Mouse (Mus musculus) MEL (cell line): Measurements from ENCODE around the gene Prkag2.

ENCODE experiments used
- MAFK ChIP-seq: IDR thresholded peaks from 2 replicates; pipeline ENCODE4 v1.6.1; 2011; ENCODE audit warnings: low read depth, mild to moderate bottlenecking, low read length, improper control_type of control experiment, borderline replicate concordance
- ZMIZ1 ChIP-seq: IDR thresholded peaks from 2 replicates; pipeline ENCODE4 v1.6.1; 2012; ENCODE audit warnings: low read depth, mild to moderate bottlenecking, inconsistent platforms, low read length, improper control_type of control experiment, moderate library complexity

DNA sequence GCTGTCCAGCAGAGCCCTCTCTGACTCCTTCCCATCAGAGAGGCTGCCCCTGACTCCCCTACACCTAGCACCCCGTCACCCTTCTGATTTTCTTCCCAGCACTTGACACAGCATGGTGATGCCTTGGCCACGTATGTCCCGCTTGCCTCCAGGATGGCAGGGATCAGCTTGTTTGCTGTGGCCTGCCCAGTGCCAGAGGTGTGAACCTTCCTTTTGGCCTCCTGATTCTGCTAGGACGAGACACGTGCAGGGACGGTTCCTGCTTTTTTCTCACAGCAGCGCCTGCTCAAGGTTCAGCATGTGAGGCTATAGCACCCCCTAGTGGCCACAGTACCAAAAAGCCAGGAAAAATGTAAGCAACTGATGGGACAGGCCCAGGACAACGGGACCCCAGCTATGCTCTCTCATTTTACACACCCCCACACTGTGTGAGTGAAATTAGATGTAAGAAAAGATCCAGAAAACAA lies 89.4 kb downstream of the Prkag2 start:
- TF ChIP-seq ZMIZ1 = no peak
- no peak for TF ChIP-seq MAFK
